Mouse (Mus musculus): ENCODE results near the gene Ggta1.

- no peak for TF ChIP-seq POLR2A (IDR thresholded peaks at IDR 0.05; ENCODE audit: extremely low read depth, insufficient read depth, low read length)
- TF ChIP-seq CTCF (IDR thresholded peaks at IDR 0.05; ENCODE audit: low read depth, low read length) = no peak
Observed at GRCm38 (mm10) chr2:35370686-35371085, 92.3 kb downstream of the Ggta1 start.
